Comparison of ENCODE assay signal across 15 mouse cellular contexts in the genomic region with DNA sequence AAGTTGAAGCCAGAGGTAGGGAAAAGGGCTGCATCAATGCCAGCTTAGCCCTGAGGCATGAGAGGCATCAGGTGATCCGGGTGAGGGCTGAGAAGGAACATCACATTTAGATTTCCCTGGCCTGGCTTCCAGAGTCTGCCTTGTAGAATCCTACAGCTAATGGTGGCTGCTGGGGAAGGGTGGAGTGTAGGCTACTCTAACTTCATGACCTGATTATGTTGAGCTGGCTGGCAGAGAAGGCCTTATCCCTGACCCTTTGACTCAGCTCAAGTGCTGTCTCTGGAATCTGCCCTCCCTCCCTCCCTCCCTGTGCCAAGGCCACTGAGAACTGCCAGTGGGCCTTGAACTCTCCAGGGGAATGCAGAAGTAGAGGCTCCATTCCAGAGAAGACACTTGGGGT. TPM values are rescaled to one million over a fixed set of nuclear protein-coding genes. Genes with fewer than 3 reads are reported as not detected.
DNase-seq lines count a peak whose midpoint lies in the region; ATAC-seq and TF ChIP-seq lines count a peak whose summit lies in the region.
"Had no signal": no experiment of that assay in that cellular context is flagged by ENCODE, and none has a peak within 500 bp of the region (broad histone marks: within the 10 kb centered on the region; RNA-seq: fewer than 3 reads in every experiment).

No protein-coding gene starts in this region.

- H3K9ac ChIP-seq in kidney, embryonic 16.5 days (replicated peaks; ENCODE audit: low read length): no peak overlapping the region
- peak overlapping the region; percentile 13; the same call in 1 of the 2 replicates for H3K9ac ChIP-seq in heart, embryonic 16.5 days (ENCODE audit: low read length)
- no peak overlapping the region for H3K9ac ChIP-seq in lung, postnatal 0 days (replicated peaks; ENCODE audit: low read depth)
- no peak overlapping the region for H3K9ac ChIP-seq in forebrain, embryonic 11.5 days (ENCODE audit: low read length)
- H3K9ac ChIP-seq: liver, embryonic 14.5 days had no signal

- no peak for ATAC-seq in kidney, embryonic 16.5 days (ENCODE audit: low FRiP score, low TSS enrichment)
- no peak for ATAC-seq in heart, embryonic 16.5 days (replicated peaks; ENCODE audit: extremely low read depth, insufficient read depth, low FRiP score)
- no peak for ATAC-seq in lung, postnatal 0 days
- ATAC-seq in forebrain, embryonic 11.5 days (replicated peaks; ENCODE audit: low FRiP score): no peak

- H3K4me3 ChIP-seq in heart, embryonic 10.5 days: no peak overlapping the region
- no peak overlapping the region for H3K4me3 ChIP-seq in kidney, adult 2 months (ENCODE audit: insufficient read depth, low read depth, low read length)
- no peak overlapping the region for H3K4me3 ChIP-seq in kidney, embryonic 16.5 days (ENCODE audit: low read length)
- no peak overlapping the region for H3K4me3 ChIP-seq in heart, embryonic 16.5 days (ENCODE audit: low read length)
- no peak overlapping the region for H3K4me3 ChIP-seq in lung, postnatal 0 days (ENCODE audit: low read depth, low read length)
- no peak overlapping the region for H3K4me3 ChIP-seq in forebrain, embryonic 11.5 days (ENCODE audit: low read depth, low read length)
- H3K4me3 ChIP-seq: midbrain, embryonic 10.5 days had no signal

- 67% methylated on average over 1 of the region's 1 CpGs for WGBS in heart, embryonic 10.5 days
- 26% methylated on average over 1 of the region's 1 CpGs for WGBS in kidney, adult 2 months
- 88% methylated on average over 1 of the region's 1 CpGs for WGBS in kidney, embryonic 16.5 days
- 61% methylated on average over 1 of the region's 1 CpGs for WGBS in heart, embryonic 16.5 days
- 86% methylated on average over 1 of the region's 1 CpGs for WGBS in lung, postnatal 0 days
- 95% methylated on average over 1 of the region's 1 CpGs for WGBS in forebrain, embryonic 11.5 days

- H3K9me3 ChIP-seq in heart, embryonic 10.5 days: no peaks in the 10 kb centered on the region
- no peaks in the 10 kb centered on the region for H3K9me3 ChIP-seq in kidney, embryonic 16.5 days (ENCODE audit: low read length)
- no peaks in the 10 kb centered on the region for H3K9me3 ChIP-seq in heart, embryonic 16.5 days (replicated peaks; ENCODE audit: control insufficient read depth, low read length)
- no peaks in the 10 kb centered on the region for H3K9me3 ChIP-seq in lung, postnatal 0 days (ENCODE audit: low read length)
- no peaks in the 10 kb centered on the region for H3K9me3 ChIP-seq in forebrain, embryonic 11.5 days (ENCODE audit: control insufficient read depth, low read length)
- H3K9me3 ChIP-seq: midbrain, embryonic 10.5 days had no signal

- TF ChIP-seq EP300 in lung, postnatal 0 days (IDR thresholded peaks at IDR 0.05): no peak

- no peak for DNase-seq in heart, embryonic 10.5 days (ENCODE audit: low spot score)
- DNase-seq in heart, postnatal 36 days: no peak
- DNase-seq in kidney, adult 2 months: peak; percentile 73
- peak; percentile 72 for DNase-seq in adrenal gland, postnatal 10 days
- DNase-seq in lung, postnatal 0 days (ENCODE audit: low spot score): no peak
- DNase-seq in forebrain, embryonic 11.5 days (ENCODE audit: low spot score): no peak
- DNase-seq: cerebellum, adult 11 months; cerebellum, postnatal 25 days; lung, postnatal 14 days; right cerebral cortex, postnatal 4 days; thymus, postnatal 14 days had no signal

- no peak for TF ChIP-seq CTCF in kidney, adult 2 months (conservative IDR thresholded peaks at IDR 0.05; ENCODE audit: insufficient read depth, insufficient read length, low read depth, low read length)
- no peak for TF ChIP-seq CTCF in lung, postnatal 0 days (IDR thresholded peaks at IDR 0.05)

- H3K27me3 ChIP-seq in heart, embryonic 10.5 days (ENCODE audit: insufficient read depth, poor library complexity, severe bottlenecking): no peaks in the 10 kb centered on the region
- H3K27me3 ChIP-seq in kidney, adult 2 months (replicated peaks; ENCODE audit: control insufficient read depth, insufficient read depth, low read length): no peaks in the 10 kb centered on the region
- H3K27me3 ChIP-seq in kidney, embryonic 16.5 days (ENCODE audit: insufficient read depth, low read length): no peaks in the 10 kb centered on the region
- H3K27me3 ChIP-seq in heart, embryonic 16.5 days (ENCODE audit: control insufficient read depth, insufficient read depth, low read length): no peaks in the 10 kb centered on the region
- H3K27me3 ChIP-seq in lung, postnatal 0 days (replicated peaks; ENCODE audit: insufficient read depth, low read length): no peaks in the 10 kb centered on the region
- H3K27me3 ChIP-seq in forebrain, embryonic 11.5 days (ENCODE audit: control insufficient read depth, insufficient read depth, low read length): peaks cover 20% of the 10 kb centered on the region

- intact Hi-C loops in heart, postnatal 36 days (cut with DNase I): no loop called here

- peaks cover 62% of the 10 kb centered on the region for H3K4me1 ChIP-seq in heart, embryonic 10.5 days
- H3K4me1 ChIP-seq in kidney, adult 2 months (ENCODE audit: control insufficient read depth, insufficient read depth, low read length): peaks cover 42% of the 10 kb centered on the region
- H3K4me1 ChIP-seq in kidney, embryonic 16.5 days (ENCODE audit: insufficient read depth, low read length): peaks cover 50% of the 10 kb centered on the region
- H3K4me1 ChIP-seq in heart, embryonic 16.5 days (ENCODE audit: control insufficient read depth, insufficient read depth, low read length): peaks cover 43% of the 10 kb centered on the region
- H3K4me1 ChIP-seq in lung, postnatal 0 days (ENCODE audit: insufficient read depth, low read depth, low read length): peaks cover 6% of the 10 kb centered on the region; the same call in 1 of the 2 replicates
- H3K4me1 ChIP-seq in forebrain, embryonic 11.5 days (replicated peaks; ENCODE audit: control insufficient read depth, insufficient read depth, low read length): peaks cover 23% of the 10 kb centered on the region

- peak overlapping the region; percentile 49; the same call in 1 of the 2 replicates for H3K27ac ChIP-seq in heart, embryonic 10.5 days
- H3K27ac ChIP-seq in kidney, adult 2 months (ENCODE audit: insufficient read depth, low read depth, low read length): peak overlapping the region; percentile 4; the same call in 1 of the 2 replicates
- H3K27ac ChIP-seq in kidney, embryonic 16.5 days (ENCODE audit: low read length): no peak overlapping the region
- H3K27ac ChIP-seq in heart, embryonic 16.5 days (ENCODE audit: low read length): peak overlapping the region; percentile 80
- no peak overlapping the region for H3K27ac ChIP-seq in lung, postnatal 0 days (ENCODE audit: low read length)
- no peak overlapping the region for H3K27ac ChIP-seq in forebrain, embryonic 11.5 days (ENCODE audit: low read depth, low read length)
- H3K27ac ChIP-seq: liver, embryonic 14.5 days; midbrain, embryonic 10.5 days had no signal

- H3K36me3 ChIP-seq in heart, embryonic 10.5 days: peaks cover 18% of the 10 kb centered on the region; the same call in 1 of the 2 replicates
- H3K36me3 ChIP-seq in kidney, adult 2 months (ENCODE audit: control insufficient read depth, insufficient read depth, low read length): no peaks in the 10 kb centered on the region
- H3K36me3 ChIP-seq in kidney, embryonic 16.5 days (ENCODE audit: insufficient read depth, low read length): no peaks in the 10 kb centered on the region
- no peaks in the 10 kb centered on the region for H3K36me3 ChIP-seq in heart, embryonic 16.5 days (ENCODE audit: control insufficient read depth, insufficient read depth)
- no peaks in the 10 kb centered on the region for H3K36me3 ChIP-seq in lung, postnatal 0 days (ENCODE audit: insufficient read depth, low read length)
- no peaks in the 10 kb centered on the region for H3K36me3 ChIP-seq in forebrain, embryonic 11.5 days (ENCODE audit: control insufficient read depth, insufficient read depth, low read length)

- no peak for TF ChIP-seq POLR2A in kidney, adult 2 months (IDR thresholded peaks at IDR 0.05; ENCODE audit: low read depth, low read length)

- H3K4me2 ChIP-seq in kidney, embryonic 16.5 days (replicated peaks; ENCODE audit: low read depth, low read length): no peak overlapping the region
- no peak overlapping the region for H3K4me2 ChIP-seq in heart, embryonic 16.5 days (ENCODE audit: low read depth, low read length)
- no peak overlapping the region for H3K4me2 ChIP-seq in lung, postnatal 0 days (replicated peaks; ENCODE audit: low read depth, low read length)
- H3K4me2 ChIP-seq in forebrain, embryonic 11.5 days (ENCODE audit: low read depth, low read length, severe bottlenecking): no peak overlapping the region

RNA-seq across cellular contexts. Expression of a gene that starts 24.4 kb away (rescaled TPM):
- polyA plus RNA-seq in heart, embryonic 10.5 days (2016; fragmentation: Nextera tagmentation; extraction: Ambion mirVana): 8.4 and 12.2 TPM in 2 replicates
- 10 to 100 TPM; 41.9 to 50.8 TPM for total RNA-seq in heart, postnatal 36 days (2021)
- 22.2 and 23.3 TPM in 2 replicates for polyA plus RNA-seq in kidney, adult 2 months (2012; rRNA removed)
- polyA plus RNA-seq in kidney, embryonic 16.5 days (2015; fragmentation: Nextera tagmentation; extraction: Ambion mirVana): 9.8 and 11.7 TPM in 2 replicates
- total RNA-seq in adrenal gland, postnatal 10 days (2021): 10 to 100 TPM; 50.8 to 74.3 TPM
- 7.1 and 7.2 TPM in 2 replicates for polyA plus RNA-seq in heart, embryonic 16.5 days (2015; fragmentation: Nextera tagmentation; extraction: Ambion mirVana)
- polyA plus RNA-seq in lung, postnatal 0 days (2015; fragmentation: Nextera tagmentation; extraction: Ambion mirVana): 3.9 and 4.4 TPM in 2 replicates
- 5.5 and 7.5 TPM in 2 replicates for polyA plus RNA-seq in forebrain, embryonic 11.5 days (2014; fragmentation: Nextera tagmentation; extraction: Ambion mirVana)

Comparison
In these comparisons a context has a peak if more than half of its experiments do, and no peak if none do; other contexts are left out.
1. H3K27ac ChIP-seq: peak in heart, embryonic 10.5 days (single experiment), kidney, adult 2 months (single experiment) and heart, embryonic 16.5 days (single experiment); none in kidney, embryonic 16.5 days (single experiment), lung, postnatal 0 days (single experiment) and forebrain, embryonic 11.5 days (single experiment).
2. DNase-seq: peak in kidney, adult 2 months (single experiment) and adrenal gland, postnatal 10 days (single experiment); none in heart, embryonic 10.5 days (single experiment), heart, postnatal 36 days (0 of 2), lung, postnatal 0 days (single experiment) and forebrain, embryonic 11.5 days (single experiment).